Mouse (Mus musculus) olfactory bulb, adult 2 months (tissue): ENCODE data around the gene Rrp36.

Experiments used
- CTCF ChIP-seq: fragments of 200-500 bp; IDR thresholded peaks from 2 replicates; pipeline ENCODE4 v1.5.1; 2012; ENCODE audit warnings: low read depth, mild to moderate bottlenecking, low read length, moderate library complexity; ENCODE audit not compliant: insufficient read depth
- POLR2A ChIP-seq: fragments of 200-500 bp; IDR thresholded peaks from 2 replicates; pipeline ENCODE4 v1.6.1; 2012; ENCODE audit warnings: mild to moderate bottlenecking, low read depth, low read length, moderate library complexity; ENCODE audit not compliant: insufficient read depth

DNA sequence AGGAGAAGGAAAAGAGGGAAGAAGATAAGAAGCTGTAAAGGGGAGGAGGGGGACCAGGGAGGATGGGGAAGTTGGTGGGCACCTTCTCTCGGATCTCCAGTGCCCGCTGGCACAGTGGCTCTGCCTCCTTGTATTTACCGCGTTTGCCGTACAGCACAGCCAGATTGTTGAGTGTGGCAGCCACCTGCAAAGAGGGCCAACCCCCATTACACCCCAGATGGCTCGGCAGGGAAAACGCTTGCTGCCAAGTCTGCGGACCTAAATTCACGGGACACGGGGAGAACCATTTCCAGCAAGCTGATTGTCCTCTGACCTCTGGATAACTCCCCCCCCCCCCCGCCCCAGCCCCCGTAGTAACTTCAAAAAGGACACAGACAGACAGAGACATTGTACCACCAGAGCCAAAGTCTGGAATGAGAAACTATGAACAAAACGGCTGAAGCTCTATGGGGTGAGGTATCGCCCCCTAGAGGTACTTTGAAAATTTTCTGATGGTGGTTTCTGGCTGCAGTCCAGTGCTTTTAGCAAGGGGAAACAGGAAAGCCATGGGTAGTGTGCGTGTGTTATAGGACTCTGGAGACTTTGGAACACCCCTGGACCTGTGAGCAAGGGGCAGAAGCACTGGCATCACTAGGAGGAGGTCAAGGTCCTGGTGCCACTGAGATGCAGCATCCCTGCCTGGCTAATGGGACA is 37.2 kb downstream of the Rrp36 start:
- TF ChIP-seq CTCF = no peak
- TF ChIP-seq POLR2A = no peak
